Mouse (Mus musculus) heart, embryonic 13.5 days (tissue): ENCODE measurements at regions not wholly inside any gene's neighbourhood (a gene's known extent, or its start where the extent isn't known, plus 50 kb on each side); places are given as distances from the start of the nearest gene placed in this dataset.
"Not testable (repeated sequence)": the region's sequence is repeated elsewhere in the genome, so short reads cannot be mapped to it uniquely, and the experiment has no call there.

Source experiments
- ATAC-seq: fragments of 200-750 bp; cut with Nextera tagmentation; 2 replicates; pipeline ENCODE4 v1.8.0; 2017; ENCODE audit warnings: moderate TSS enrichment; ENCODE audit not compliant: insufficient number of reproducible peaks, low FRiP score, low TSS enrichment; ENCODE audit errors: extremely low read depth
- H3K27ac ChIP-seq: fragments of 300-500 bp; sonication (generic); replicated peaks from 2 replicates; pipeline ENCODE4 v1.5.1; 2015; ENCODE audit warnings: moderate library complexity, mild to moderate bottlenecking, inconsistent platforms
- H3K27me3 ChIP-seq: fragments of 300-500 bp; sonication (generic); replicated peaks from 2 replicates; pipeline ENCODE4 v1.6.1; 2015; ENCODE audit warnings: mild to moderate bottlenecking, inconsistent platforms
- H3K36me3 ChIP-seq: fragments of 300-500 bp; sonication (generic); 2 replicates; pipeline ENCODE4 v1.6.1; 2015; ENCODE audit warnings: mild to moderate bottlenecking, inconsistent platforms
- H3K4me1 ChIP-seq: fragments of 300-500 bp; sonication (generic); 2 replicates; pipeline ENCODE4 v1.6.1; 2015; ENCODE audit warnings: inconsistent platforms
- H3K4me2 ChIP-seq: fragments of 300-500 bp; sonication (generic); 2 replicates; pipeline ENCODE4 v1.6.1; 2015; ENCODE audit warnings: inconsistent platforms, mild to moderate bottlenecking, moderate library complexity
- H3K4me3 ChIP-seq: fragments of 300-500 bp; sonication (generic); 2 replicates; pipeline ENCODE4 v1.5.1; 2015; ENCODE audit warnings: moderate library complexity, mild to moderate bottlenecking, inconsistent platforms
- H3K9ac ChIP-seq: fragments of 300-500 bp; sonication (generic); 2 replicates; pipeline ENCODE4 v1.6.1; 2015; ENCODE audit warnings: inconsistent platforms, mild to moderate bottlenecking, moderate library complexity
- H3K9me3 ChIP-seq: fragments of 300-500 bp; sonication (generic); 2 replicates; pipeline ENCODE4 v1.6.1; 2016; ENCODE audit warnings: inconsistent platforms
- WGBS: fragments of 180-500 bp; shearing (Covaris S2); methylation state at CpG from one replicate; pipeline ENCODE4 v1.1.7; 2015; ENCODE audit warnings: mixed read lengths; 5-methylcytosine and 5-hydroxymethylcytosine counted together

- no peaks in the 10 kb centered on the region for H3K9me3 ChIP-seq
- no peak overlapping the region for H3K27ac ChIP-seq
- no peak overlapping the region for H3K9ac ChIP-seq
- H3K4me1 ChIP-seq: no peaks in the 10 kb centered on the region
- 69% methylated on average over 4 of the region's 4 CpGs for WGBS
- ATAC-seq: no peak
- no peak overlapping the region for H3K4me2 ChIP-seq
- H3K4me3 ChIP-seq: no peak overlapping the region
- no peaks in the 10 kb centered on the region for H3K27me3 ChIP-seq
- H3K36me3 ChIP-seq: no peaks in the 10 kb centered on the region
These were observed 278.9 kb downstream of the Med10 start for GRCm38 (mm10) chr13:70081108-70081507.

GRCm38 (mm10) chr13:70092886-70093285 lies 290.7 kb downstream of the Med10 start:
- H3K27me3 ChIP-seq: no peaks in the 10 kb centered on the region
- no peaks in the 10 kb centered on the region for H3K36me3 ChIP-seq
- no peak overlapping the region for H3K9ac ChIP-seq
- no peaks in the 10 kb centered on the region for H3K9me3 ChIP-seq
- H3K4me2 ChIP-seq: no peak overlapping the region
- no peak overlapping the region for H3K4me3 ChIP-seq
- H3K27ac ChIP-seq: no peak overlapping the region
- no peaks in the 10 kb centered on the region for H3K4me1 ChIP-seq
- WGBS: 65% methylated on average over 4 of the region's 4 CpGs
- no peak for ATAC-seq

GRCm38 (mm10) chr13:70093970-70094369 lies 291.8 kb downstream of the Med10 start:
- ATAC-seq: no peak
- no peaks in the 10 kb centered on the region for H3K9me3 ChIP-seq
- no peak overlapping the region for H3K27ac ChIP-seq
- H3K36me3 ChIP-seq: no peaks in the 10 kb centered on the region
- no peak overlapping the region for H3K4me3 ChIP-seq
- H3K27me3 ChIP-seq: no peaks in the 10 kb centered on the region
- no peak overlapping the region for H3K4me2 ChIP-seq
- WGBS: 59% methylated on average over 2 of the region's 2 CpGs
- no peak overlapping the region for H3K9ac ChIP-seq
- H3K4me1 ChIP-seq: no peaks in the 10 kb centered on the region

- Histone ChIP-seq H3K4me3 (no peak overlapping the region), H3K9me3 (no peaks in the 10 kb centered on the region), H3K4me1 (no peaks in the 10 kb centered on the region), H3K9ac (no peak overlapping the region), H3K27me3 (no peaks in the 10 kb centered on the region), H3K27ac (no peak overlapping the region), H3K4me2 (no peak overlapping the region), H3K36me3 (no peaks in the 10 kb centered on the region)
- ATAC-seq: no peak
- WGBS: 59% methylated on average over 7 of the region's 7 CpGs
These were observed 294.5 kb downstream of the Med10 start for GRCm38 (mm10) chr13:70096430-70097301.

GRCm38 (mm10) chr13:70100091-70100490 lies 297.9 kb downstream of the Med10 start:
- ATAC-seq, H3K36me3 ChIP-seq, H3K4me2 ChIP-seq, H3K27ac ChIP-seq, H3K9me3 ChIP-seq, H3K4me3 ChIP-seq, H3K9ac ChIP-seq, H3K4me1 ChIP-seq, H3K27me3 ChIP-seq: not testable (repeated sequence)
- WGBS: 59% methylated on average over 1 of the region's 1 CpGs

GRCm38 (mm10) chr13:70103021-70103420 lies 300.8 kb downstream of the Med10 start:
- Histone ChIP-seq H3K36me3 (no peaks in the 10 kb centered on the region), H3K9ac (no peak overlapping the region), H3K4me2 (no peak overlapping the region), H3K27ac (no peak overlapping the region), H3K9me3 (no peaks in the 10 kb centered on the region), H3K4me3 (no peak overlapping the region), H3K27me3 (no peaks in the 10 kb centered on the region), H3K4me1 (no peaks in the 10 kb centered on the region)
- 69% methylated on average over 7 of the region's 7 CpGs for WGBS
- no peak for ATAC-seq

GRCm38 (mm10) chr13:70103491-70103890 lies 301.3 kb downstream of the Med10 start:
- H3K36me3 ChIP-seq, H3K9ac ChIP-seq, H3K9me3 ChIP-seq, H3K4me2 ChIP-seq, H3K27ac ChIP-seq, H3K4me3 ChIP-seq, H3K27me3 ChIP-seq, H3K4me1 ChIP-seq, ATAC-seq: not testable (repeated sequence)
- 65% methylated on average over 10 of the region's 10 CpGs for WGBS

- Histone ChIP-seq H3K4me3 (no peak overlapping the region), H3K4me1 (no peaks in the 10 kb centered on the region), H3K27ac (no peak overlapping the region), H3K36me3 (no peaks in the 10 kb centered on the region), H3K27me3 (no peaks in the 10 kb centered on the region), H3K9ac (no peak overlapping the region), H3K9me3 (no peaks in the 10 kb centered on the region), H3K4me2 (no peak overlapping the region)
- WGBS: 86% methylated on average over 4 of the region's 4 CpGs
- ATAC-seq: no peak
These were observed 301.7 kb downstream of the Med10 start for GRCm38 (mm10) chr13:70103903-70104302.

- Histone ChIP-seq H3K4me3 (no peak overlapping the region), H3K4me2 (no peak overlapping the region), H3K9me3 (no peaks in the 10 kb centered on the region), H3K4me1 (no peaks in the 10 kb centered on the region), H3K27me3 (no peaks in the 10 kb centered on the region), H3K36me3 (no peaks in the 10 kb centered on the region), H3K9ac (no peak overlapping the region), H3K27ac (no peak overlapping the region)
- WGBS: 77% methylated on average over 9 of the region's 9 CpGs
- ATAC-seq: no peak
These were observed 313.4 kb downstream of the Med10 start for GRCm38 (mm10) chr13:70115576-70115975.

- H3K9me3 ChIP-seq: no peaks in the 10 kb centered on the region
- no peak overlapping the region for H3K9ac ChIP-seq
- H3K36me3 ChIP-seq: no peaks in the 10 kb centered on the region
- H3K27me3 ChIP-seq: no peaks in the 10 kb centered on the region
- H3K4me2 ChIP-seq: no peak overlapping the region
- no peak for ATAC-seq
- H3K27ac ChIP-seq: no peak overlapping the region
- 33% methylated on average over 9 of the region's 9 CpGs for WGBS
- H3K4me3 ChIP-seq: no peak overlapping the region
- peaks cover 5% of the 10 kb centered on the region for H3K4me1 ChIP-seq
These were observed 322.8 kb downstream of the Med10 start for GRCm38 (mm10) chr13:70124860-70125545.

GRCm38 (mm10) chr13:70127310-70127709 lies 325.1 kb downstream of the Med10 start:
- H3K9me3 ChIP-seq: no peaks in the 10 kb centered on the region
- H3K36me3 ChIP-seq: no peaks in the 10 kb centered on the region
- H3K4me1 ChIP-seq: peaks cover 5% of the 10 kb centered on the region
- 69% methylated on average over 4 of the region's 4 CpGs for WGBS
- H3K27ac ChIP-seq: no peak overlapping the region
- H3K9ac ChIP-seq: no peak overlapping the region
- no peak overlapping the region for H3K4me2 ChIP-seq
- no peaks in the 10 kb centered on the region for H3K27me3 ChIP-seq
- H3K4me3 ChIP-seq: no peak overlapping the region
- no peak for ATAC-seq

- Histone ChIP-seq H3K27ac (no peak overlapping the region), H3K27me3 (no peaks in the 10 kb centered on the region; the same call in 1 of the 2 replicates), H3K4me2 (no peak overlapping the region), H3K4me3 (no peak overlapping the region), H3K4me1 (no peaks in the 10 kb centered on the region), H3K36me3 (no peaks in the 10 kb centered on the region), H3K9ac (no peak overlapping the region), H3K9me3 (no peaks in the 10 kb centered on the region)
- WGBS: 78% methylated on average over 8 of the region's 8 CpGs
- no peak for ATAC-seq
These were observed 332.3 kb downstream of the Med10 start for GRCm38 (mm10) chr13:70134544-70134943.
